Mouse (Mus musculus): ENCODE data around the gene E130309D02Rik. TPM values are rescaled to one million over a fixed set of nuclear protein-coding genes. Genes with fewer than 3 reads are reported as not detected.

The E130309D02Rik gene
- polyA plus RNA-seq, 1 experiment = 22.3 TPM

GRCm38 (mm10) chr5:143270151-143270519, 45.0 kb downstream of the E130309D02Rik start:
- no peak for TF ChIP-seq POLR2A (IDR thresholded peaks at IDR 0.05; ENCODE audit: insufficient read depth, low read length)
- TF ChIP-seq CTCF (IDR thresholded peaks at IDR 0.05; ENCODE audit: low read depth, low read length) = no peak
- TF ChIP-seq EP300 (IDR thresholded peaks at IDR 0.05; ENCODE audit: insufficient read depth, low read depth, low read length) = no peak
- no peaks in the 10 kb centered on the region for H3K9me3 ChIP-seq (replicated peaks; ENCODE audit: control insufficient read depth, insufficient read depth, low read length, poor library complexity, severe bottlenecking)
- no peak overlapping the region for H3K27ac ChIP-seq (ENCODE audit: insufficient read depth, low read length)
- H3K4me1 ChIP-seq (ENCODE audit: control insufficient read depth, insufficient read depth, low read length) = no peaks in the 10 kb centered on the region
- H3K4me3 ChIP-seq (ENCODE audit: low read depth, low read length) = peak overlapping the region; percentile 93
- H3K27me3 ChIP-seq (ENCODE audit: control insufficient read depth, insufficient read depth, low read length, poor library complexity, severe bottlenecking) = peaks cover 2% of the 10 kb centered on the region; the same call in 1 of the 2 replicates
- peak overlapping the region; percentile 88 for H3K9ac ChIP-seq (ENCODE audit: low read depth, poor library complexity, severe bottlenecking)
- no peaks in the 10 kb centered on the region for H3K36me3 ChIP-seq (ENCODE audit: control insufficient read depth, insufficient read depth, low read length, poor library complexity, severe bottlenecking)

- peak within 1 kb of the TSS; percentile 88 for H3K9ac ChIP-seq (ENCODE audit: low read depth, poor library complexity, severe bottlenecking)
- peak within 1 kb of the TSS; percentile 93 for H3K4me3 ChIP-seq (ENCODE audit: low read depth, low read length)
- TF ChIP-seq POLR2A (IDR thresholded peaks at IDR 0.05; ENCODE audit: insufficient read depth, low read length) = no peak
- TF ChIP-seq CTCF (IDR thresholded peaks at IDR 0.05; ENCODE audit: low read depth, low read length) = no peak
- TF ChIP-seq EP300 (IDR thresholded peaks at IDR 0.05; ENCODE audit: insufficient read depth, low read depth, low read length) = no peak
- H3K27ac ChIP-seq (ENCODE audit: insufficient read depth, low read length) = no peak within 1 kb of the TSS
- no peaks in the 10 kb centered on the region for H3K4me1 ChIP-seq (ENCODE audit: control insufficient read depth, insufficient read depth, low read length)
- peaks cover 2% of the 10 kb centered on the region; the same call in 1 of the 2 replicates for H3K27me3 ChIP-seq (ENCODE audit: control insufficient read depth, insufficient read depth, low read length, poor library complexity, severe bottlenecking)
- H3K36me3 ChIP-seq (ENCODE audit: control insufficient read depth, insufficient read depth, low read length, poor library complexity, severe bottlenecking) = no peaks in the 10 kb centered on the region
- no peaks in the 10 kb centered on the region for H3K9me3 ChIP-seq (replicated peaks; ENCODE audit: control insufficient read depth, insufficient read depth, low read length, poor library complexity, severe bottlenecking)
Measured at GRCm38 (mm10) chr5:143269363-143270150, 45.6 kb downstream of the E130309D02Rik start, which contains the start of gene Zfp316. TSS of gene Zfp316 (minus strand) at chr5:143270022.

GRCm38 (mm10) chr5:143268985-143269362, 46.2 kb downstream of the E130309D02Rik start:
- Histone ChIP-seq H3K36me3 (ENCODE audit: control insufficient read depth, insufficient read depth, low read length, poor library complexity, severe bottlenecking) (no peaks in the 10 kb centered on the region), H3K4me1 (ENCODE audit: control insufficient read depth, insufficient read depth, low read length) (no peaks in the 10 kb centered on the region), H3K27ac (ENCODE audit: insufficient read depth, low read length) (no peak overlapping the region), H3K9me3 (replicated peaks; ENCODE audit: control insufficient read depth, insufficient read depth, low read length, poor library complexity, severe bottlenecking) (no peaks in the 10 kb centered on the region), H3K9ac (ENCODE audit: low read depth, poor library complexity, severe bottlenecking) (0 out of 2 replicates have a peak overlapping the region, but pooled peaks have one; percentile 88), H3K4me3 (ENCODE audit: low read depth, low read length) (peak overlapping the region; percentile 93; the same call in 1 of the 2 replicates), H3K27me3 (ENCODE audit: control insufficient read depth, insufficient read depth, low read length, poor library complexity, severe bottlenecking) (peaks cover 2% of the 10 kb centered on the region; the same call in 1 of the 2 replicates)
- TF ChIP-seq CTCF (IDR thresholded peaks at IDR 0.05; ENCODE audit: low read depth, low read length) (no peak), POLR2A (IDR thresholded peaks at IDR 0.05; ENCODE audit: insufficient read depth, low read length) (no peak), EP300 (IDR thresholded peaks at IDR 0.05; ENCODE audit: insufficient read depth, low read depth, low read length) (no peak)

- Histone ChIP-seq H3K9me3 (replicated peaks; ENCODE audit: control insufficient read depth, insufficient read depth, low read length, poor library complexity, severe bottlenecking) (no peaks in the 10 kb centered on the region), H3K4me3 (ENCODE audit: low read depth, low read length) (no peak overlapping the region), H3K9ac (ENCODE audit: low read depth, poor library complexity, severe bottlenecking) (no peak overlapping the region), H3K27me3 (ENCODE audit: control insufficient read depth, insufficient read depth, low read length, poor library complexity, severe bottlenecking) (peaks cover 2% of the 10 kb centered on the region; the same call in 1 of the 2 replicates), H3K27ac (ENCODE audit: insufficient read depth, low read length) (no peak overlapping the region), H3K36me3 (ENCODE audit: control insufficient read depth, insufficient read depth, low read length, poor library complexity, severe bottlenecking) (no peaks in the 10 kb centered on the region), H3K4me1 (ENCODE audit: control insufficient read depth, insufficient read depth, low read length) (no peaks in the 10 kb centered on the region)
- TF ChIP-seq EP300 (IDR thresholded peaks at IDR 0.05; ENCODE audit: insufficient read depth, low read depth, low read length) = no peak
- no peak for TF ChIP-seq POLR2A (IDR thresholded peaks at IDR 0.05; ENCODE audit: insufficient read depth, low read length)
- TF ChIP-seq CTCF (IDR thresholded peaks at IDR 0.05; ENCODE audit: low read depth, low read length) = no peak
Measured at GRCm38 (mm10) chr5:143266794-143267193, 48.4 kb downstream of the E130309D02Rik start.

- H3K36me3 ChIP-seq (ENCODE audit: control insufficient read depth, insufficient read depth, low read length, poor library complexity, severe bottlenecking) = no peaks in the 10 kb centered on the region
Measured at GRCm38 (mm10) chr5:143265409-143265808, 49.8 kb downstream of the E130309D02Rik start.

GRCm38 (mm10) chr5:143264689-143265088, 50.5 kb downstream of the E130309D02Rik start:
- Histone ChIP-seq H3K27ac (ENCODE audit: insufficient read depth, low read length) (no peak overlapping the region), H3K9ac (ENCODE audit: low read depth, poor library complexity, severe bottlenecking) (no peak overlapping the region), H3K4me1 (ENCODE audit: control insufficient read depth, insufficient read depth, low read length) (no peaks in the 10 kb centered on the region), H3K4me3 (ENCODE audit: low read depth, low read length) (no peak overlapping the region), H3K27me3 (ENCODE audit: control insufficient read depth, insufficient read depth, low read length, poor library complexity, severe bottlenecking) (peaks cover under 1% of the 10 kb centered on the region; the same call in 1 of the 2 replicates), H3K9me3 (replicated peaks; ENCODE audit: control insufficient read depth, insufficient read depth, low read length, poor library complexity, severe bottlenecking) (no peaks in the 10 kb centered on the region), H3K36me3 (ENCODE audit: control insufficient read depth, insufficient read depth, low read length, poor library complexity, severe bottlenecking) (no peaks in the 10 kb centered on the region)
- TF ChIP-seq EP300 (IDR thresholded peaks at IDR 0.05; ENCODE audit: insufficient read depth, low read depth, low read length) (no peak), POLR2A (IDR thresholded peaks at IDR 0.05; ENCODE audit: insufficient read depth, low read length) (no peak), CTCF (IDR thresholded peaks at IDR 0.05; ENCODE audit: low read depth, low read length) (no peak)

More at GRCm38 (mm10) chr5:143265409-143265808, 49.8 kb downstream of the E130309D02Rik start:
- Histone ChIP-seq H3K4me3 (ENCODE audit: low read depth, low read length) (no peak overlapping the region), H3K9me3 (replicated peaks; ENCODE audit: control insufficient read depth, insufficient read depth, low read length, poor library complexity, severe bottlenecking) (no peaks in the 10 kb centered on the region), H3K27ac (ENCODE audit: insufficient read depth, low read length) (no peak overlapping the region), H3K27me3 (ENCODE audit: control insufficient read depth, insufficient read depth, low read length, poor library complexity, severe bottlenecking) (peaks cover 2% of the 10 kb centered on the region; the same call in 1 of the 2 replicates), H3K9ac (ENCODE audit: low read depth, poor library complexity, severe bottlenecking) (no peak overlapping the region), H3K4me1 (ENCODE audit: control insufficient read depth, insufficient read depth, low read length) (no peaks in the 10 kb centered on the region)
- no peak for TF ChIP-seq POLR2A (IDR thresholded peaks at IDR 0.05; ENCODE audit: insufficient read depth, low read length)
- TF ChIP-seq EP300 (IDR thresholded peaks at IDR 0.05; ENCODE audit: insufficient read depth, low read depth, low read length) = no peak
- no peak for TF ChIP-seq CTCF (IDR thresholded peaks at IDR 0.05; ENCODE audit: low read depth, low read length)

Data from ES-Bruce4 (cell line).